Mouse (Mus musculus): ENCODE data around the gene Ric8b. TPM values are rescaled to one million over a fixed set of nuclear protein-coding genes. Genes with fewer than 3 reads are reported as not detected.

Gene Ric8b
- total and polyA plus RNA-seq, 3 experiments, result 20.5 to 42.1 (median 36.5) TPM

GRCm38 (mm10) chr10:84981441-84981840 is 64.0 kb downstream of the Ric8b start:
- WGBS, result 100% methylated on average over 2 of the region's 2 CpGs
- intact Hi-C loops (cut with DNase I), result no loop called here

DNA sequence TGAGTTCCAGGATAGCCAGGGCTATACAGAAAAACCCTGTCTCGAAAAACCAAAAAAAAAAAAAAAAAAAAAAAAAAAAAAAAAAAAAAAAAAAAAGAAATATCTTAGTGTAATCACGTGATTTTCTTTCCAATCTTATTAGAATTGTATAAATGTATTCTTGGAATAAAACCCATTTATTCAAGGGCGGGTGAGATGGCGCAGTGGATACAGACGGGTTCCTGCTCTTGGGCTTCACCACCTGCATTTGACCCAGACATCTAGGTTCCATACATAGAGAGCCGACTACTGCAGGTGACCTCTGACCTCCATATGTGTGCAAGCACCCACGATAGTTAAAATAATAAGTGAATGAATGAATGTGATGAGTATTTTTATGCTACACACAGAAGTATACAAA is 65.3 kb downstream of the Ric8b start:
- H3K36me3 ChIP-seq (ENCODE audit: control insufficient read depth, insufficient read depth, low read length), result no peaks in the 10 kb centered on the region; the same call in 1 of the 2 replicates
- intact Hi-C loops (cut with DNase I), result no loop called here
- WGBS, result 84% methylated on average over 7 of the region's 7 CpGs

More at GRCm38 (mm10) chr10:84981441-84981840, 64.0 kb downstream of the Ric8b start:
- Histone ChIP-seq H3K36me3 (ENCODE audit: control insufficient read depth, insufficient read depth, low read length) (peaks cover 3% of the 10 kb centered on the region), H3K27ac (no peak overlapping the region), H3K27me3 (ENCODE audit: control insufficient read depth, insufficient read depth, low read length) (no peaks in the 10 kb centered on the region), H3K4me3 (no peak overlapping the region), H3K9ac (ENCODE audit: low read depth, low read length) (no peak overlapping the region), H3K4me1 (ENCODE audit: control insufficient read depth, insufficient read depth, low read length) (peaks cover 1% of the 10 kb centered on the region; the same call in 1 of the 2 replicates), H3K79me2 (replicated peaks; ENCODE audit: control insufficient read depth, insufficient read depth, low read length) (0 out of 2 replicates have a peak, but pooled peaks cover 1% of the 10 kb centered on the region)
- TF ChIP-seq POLR2A (IDR thresholded peaks at IDR 0.05; ENCODE audit: insufficient read depth, low read depth, low read length) (no peak), CTCF (IDR thresholded peaks at IDR 0.05) (no peak), EP300 (IDR thresholded peaks at IDR 0.05; ENCODE audit: insufficient read depth, low read depth, low read length) (no peak)
- DNase-seq, result no peak

DNA sequence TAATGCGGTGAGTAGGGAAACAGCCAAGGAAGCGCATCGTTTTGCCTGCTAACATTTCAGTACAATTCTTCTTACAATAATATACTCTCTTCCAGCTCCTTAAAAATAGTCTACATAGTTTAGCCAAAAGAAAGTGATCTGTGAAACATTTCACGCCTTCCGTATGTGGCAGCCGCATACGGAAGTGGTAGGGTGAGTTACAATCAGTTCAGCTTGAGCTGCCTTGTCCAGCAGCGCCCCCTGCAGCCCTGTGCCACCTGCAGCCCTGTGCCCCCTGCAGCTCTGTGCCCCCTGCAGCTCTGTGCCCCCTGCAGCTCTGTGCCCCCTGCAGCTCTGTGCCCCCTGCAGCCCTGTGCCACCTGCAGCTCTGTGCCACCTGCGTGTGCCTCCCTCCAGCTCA is 68.5 kb downstream of the Ric8b start:
- intact Hi-C loops (cut with DNase I), result loop anchor here (2.0 to 5.0 kb wide), 3 partner anchors 149 to 341 kb away; no protein-coding TSS in a partner anchor

More for the DNA sequence above, 65.3 kb downstream of the Ric8b start:
- Histone ChIP-seq H3K27ac (no peak overlapping the region), H3K27me3 (ENCODE audit: control insufficient read depth, insufficient read depth, low read length) (no peaks in the 10 kb centered on the region), H3K4me3 (no peak overlapping the region), H3K79me2 (replicated peaks; ENCODE audit: control insufficient read depth, insufficient read depth, low read length) (0 out of 2 replicates have a peak, but pooled peaks cover 1% of the 10 kb centered on the region), H3K9ac (ENCODE audit: low read depth, low read length) (no peak overlapping the region), H3K4me1 (ENCODE audit: control insufficient read depth, insufficient read depth, low read length) (no peaks in the 10 kb centered on the region; the same call in 1 of the 2 replicates)
- DNase-seq, result no peak
- TF ChIP-seq EP300 (IDR thresholded peaks at IDR 0.05; ENCODE audit: insufficient read depth, low read depth, low read length) (no peak), POLR2A (IDR thresholded peaks at IDR 0.05; ENCODE audit: insufficient read depth, low read depth, low read length) (no peak), CTCF (IDR thresholded peaks at IDR 0.05) (no peak)

DNA sequence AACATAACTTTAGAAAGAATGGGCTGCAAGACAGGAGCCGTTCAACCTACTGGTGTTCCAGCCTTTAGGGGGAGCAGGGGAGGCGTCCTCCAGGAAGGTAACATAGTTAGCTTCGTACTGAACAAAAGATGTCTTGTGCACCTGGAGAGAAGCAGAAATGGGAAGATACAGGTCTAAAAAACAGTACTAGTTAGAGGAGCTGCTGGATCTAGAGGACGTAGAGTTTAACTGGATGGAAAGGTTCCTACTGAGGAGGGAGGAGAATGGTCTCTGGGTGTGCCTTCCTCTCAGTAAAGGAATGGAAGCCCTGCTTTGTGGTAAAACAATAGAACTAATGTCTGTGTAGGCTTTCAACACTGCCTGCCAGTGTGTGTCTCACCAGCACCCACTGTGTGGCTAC is 70.2 kb downstream of the Ric8b start:
- no peak for DNase-seq
- no peaks in the 10 kb centered on the region for H3K27me3 ChIP-seq (ENCODE audit: control insufficient read depth, insufficient read depth, low read length)
- H3K36me3 ChIP-seq (ENCODE audit: control insufficient read depth, insufficient read depth, low read length), result no peaks in the 10 kb centered on the region
- TF ChIP-seq EP300 (IDR thresholded peaks at IDR 0.05; ENCODE audit: insufficient read depth, low read depth, low read length) (no peak), CTCF (IDR thresholded peaks at IDR 0.05) (peak; percentile 39)
- H3K4me3 ChIP-seq, result no peak overlapping the region
- 77% methylated on average over 4 of the region's 4 CpGs for WGBS
- H3K79me2 ChIP-seq (replicated peaks; ENCODE audit: control insufficient read depth, insufficient read depth, low read length), result no peaks in the 10 kb centered on the region
- no peak overlapping the region for H3K9ac ChIP-seq (ENCODE audit: low read depth, low read length)
- intact Hi-C loops (cut with DNase I), result loop anchor here (2.0 to 5.0 kb wide), 3 partner anchors 151 to 343 kb away; no protein-coding TSS in a partner anchor
- H3K27ac ChIP-seq, result no peak overlapping the region
- no peaks in the 10 kb centered on the region; the same call in 1 of the 2 replicates for H3K4me1 ChIP-seq (ENCODE audit: control insufficient read depth, insufficient read depth, low read length)

More for the DNA sequence above, 68.5 kb downstream of the Ric8b start:
- Histone ChIP-seq H3K79me2 (replicated peaks; ENCODE audit: control insufficient read depth, insufficient read depth, low read length) (no peaks in the 10 kb centered on the region), H3K27ac (no peak overlapping the region), H3K36me3 (ENCODE audit: control insufficient read depth, insufficient read depth, low read length) (no peaks in the 10 kb centered on the region), H3K4me1 (ENCODE audit: control insufficient read depth, insufficient read depth, low read length) (no peaks in the 10 kb centered on the region; the same call in 1 of the 2 replicates), H3K27me3 (ENCODE audit: control insufficient read depth, insufficient read depth, low read length) (no peaks in the 10 kb centered on the region), H3K9ac (ENCODE audit: low read depth, low read length) (no peak overlapping the region), H3K4me3 (no peak overlapping the region)
- TF ChIP-seq POLR2A (IDR thresholded peaks at IDR 0.05; ENCODE audit: insufficient read depth, low read depth, low read length) (no peak), CTCF (IDR thresholded peaks at IDR 0.05) (peak; percentile 70), EP300 (IDR thresholded peaks at IDR 0.05; ENCODE audit: insufficient read depth, low read depth, low read length) (no peak)
- peak; percentile 40 to 58 for DNase-seq
- 74% methylated on average over 9 of the region's 9 CpGs for WGBS

- WGBS, result 70% methylated on average over 4 of the region's 4 CpGs
These were observed 71.2 kb downstream of the Ric8b start for GRCm38 (mm10) chr10:84988650-84989049.

GRCm38 (mm10) chr10:84994346-84994745 is 76.9 kb downstream of the Ric8b start:
- H3K79me2 ChIP-seq (replicated peaks; ENCODE audit: control insufficient read depth, insufficient read depth, low read length), result no peaks in the 10 kb centered on the region
- no peak for DNase-seq
- H3K9ac ChIP-seq (ENCODE audit: low read depth, low read length), result no peak overlapping the region
- peaks cover 4% of the 10 kb centered on the region for H3K4me1 ChIP-seq (ENCODE audit: control insufficient read depth, insufficient read depth, low read length)
- peaks cover 2% of the 10 kb centered on the region; the same call in 1 of the 2 replicates for H3K36me3 ChIP-seq (ENCODE audit: control insufficient read depth, insufficient read depth, low read length)
- intact Hi-C loops (cut with DNase I), result no loop called here
- H3K27me3 ChIP-seq (ENCODE audit: control insufficient read depth, insufficient read depth, low read length), result no peaks in the 10 kb centered on the region
- no peak overlapping the region for H3K4me3 ChIP-seq
- H3K27ac ChIP-seq, result no peak overlapping the region
- WGBS, result 86% methylated on average over 4 of the region's 4 CpGs
- TF ChIP-seq EP300 (IDR thresholded peaks at IDR 0.05; ENCODE audit: insufficient read depth, low read depth, low read length) (no peak), POLR2A (IDR thresholded peaks at IDR 0.05; ENCODE audit: insufficient read depth, low read depth, low read length) (no peak), CTCF (IDR thresholded peaks at IDR 0.05) (no peak)

More at GRCm38 (mm10) chr10:84988650-84989049, 71.2 kb downstream of the Ric8b start:
- intact Hi-C loops (cut with DNase I), result loop anchor here (5.0 kb wide), 1 partner anchor 281 kb away; no protein-coding TSS in a partner anchor
- Histone ChIP-seq H3K9ac (ENCODE audit: low read depth, low read length) (no peak overlapping the region), H3K36me3 (ENCODE audit: control insufficient read depth, insufficient read depth, low read length) (no peaks in the 10 kb centered on the region; the same call in 1 of the 2 replicates), H3K4me1 (ENCODE audit: control insufficient read depth, insufficient read depth, low read length) (no peaks in the 10 kb centered on the region; the same call in 1 of the 2 replicates), H3K79me2 (replicated peaks; ENCODE audit: control insufficient read depth, insufficient read depth, low read length) (no peaks in the 10 kb centered on the region), H3K27ac (no peak overlapping the region), H3K27me3 (ENCODE audit: control insufficient read depth, insufficient read depth, low read length) (no peaks in the 10 kb centered on the region), H3K4me3 (no peak overlapping the region)
- DNase-seq, result peak in 1 of 2 experiments; percentile 7
- TF ChIP-seq POLR2A (IDR thresholded peaks at IDR 0.05; ENCODE audit: insufficient read depth, low read depth, low read length) (no peak), EP300 (IDR thresholded peaks at IDR 0.05; ENCODE audit: insufficient read depth, low read depth, low read length) (no peak), CTCF (IDR thresholded peaks at IDR 0.05) (no peak)

Measured in heart, adult 2 months (tissue).